Mouse (Mus musculus): Measurements from ENCODE around the gene Trim60.
"Not testable (repeated sequence)": the region's sequence is repeated elsewhere in the genome, so short reads cannot be mapped to it uniquely, and the experiment has no call there.

- TF ChIP-seq TAL1, GATA1 (IDR thresholded peaks at IDR 0.05; ENCODE audit: low read length): not testable (repeated sequence)
These were observed 10.8 kb downstream of the Trim60 start for GRCm38 (mm10) chr8:65007616-65008015.
